Mouse (Mus musculus) heart, postnatal 0 days (tissue): Measurements from ENCODE around the gene Evi5. TPM values are rescaled to one million over a fixed set of nuclear protein-coding genes. Genes with fewer than 3 reads are reported as not detected.

Source experiments
- ATAC-seq: fragments of 200-750 bp; cut with Nextera tagmentation; 2 replicates; pipeline ENCODE4 v1.8.0; 2017; ENCODE audit warnings: low read depth, moderate number of reproducible peaks, moderate library complexity; ENCODE audit not compliant: insufficient read depth
- DNase-seq: peaks from one replicate; pipeline ENCODE4 v3.0.0-alpha.2; 2016; ENCODE audit warnings: low spot score
- H3K27ac ChIP-seq: fragments of 300-500 bp; sonication (generic); 2 replicates; pipeline ENCODE4 v1.5.1; 2014; ENCODE audit warnings: low read depth, mild to moderate bottlenecking
- H3K27me3 ChIP-seq: fragments of 300-500 bp; sonication (generic); 2 replicates; pipeline ENCODE4 v1.6.1; 2014; ENCODE audit warnings: low read length, mixed read lengths; ENCODE audit not compliant: control insufficient read depth, insufficient read depth
- H3K36me3 ChIP-seq: fragments of 300-500 bp; sonication (generic); replicated peaks from 2 replicates; pipeline ENCODE4 v1.6.1; 2014; ENCODE audit warnings: low read length, mixed read lengths; ENCODE audit not compliant: control insufficient read depth, insufficient read depth
- H3K4me1 ChIP-seq: fragments of 300-500 bp; sonication (generic); 2 replicates; pipeline ENCODE4 v1.6.1; 2014; ENCODE audit warnings: antibody characterized with exemption; ENCODE audit not compliant: control insufficient read depth, insufficient read depth
- H3K4me2 ChIP-seq: fragments of 300-500 bp; sonication (generic); 2 replicates; pipeline ENCODE4 v1.6.1; 2014; ENCODE audit warnings: low read depth, mild to moderate bottlenecking, low read length, moderate library complexity
- H3K4me3 ChIP-seq: fragments of 300-500 bp; sonication (generic); 2 replicates; pipeline ENCODE4 v1.5.1; 2014; ENCODE audit warnings: low read depth, low read length
- H3K9ac ChIP-seq: fragments of 300-500 bp; sonication (generic); replicated peaks from 2 replicates; pipeline ENCODE4 v1.6.1; 2014; ENCODE audit warnings: low read depth, low read length, mixed read lengths
- H3K9me3 ChIP-seq: fragments of 300-500 bp; sonication (generic); replicated peaks from 2 replicates; pipeline ENCODE4 v1.6.1; 2016; ENCODE audit warnings: low read length; ENCODE audit not compliant: control insufficient read depth
- CTCF ChIP-seq: IDR thresholded peaks from 2 replicates; pipeline ENCODE4 v1.5.1; 2016; ENCODE audit warnings: antibody characterized with exemption, control low read depth, low read depth
- EP300 ChIP-seq: IDR thresholded peaks from 2 replicates; pipeline ENCODE4 v1.6.1; 2016; ENCODE audit warnings: antibody characterized with exemption, low read depth
- WGBS: fragments of 180-500 bp; shearing (Covaris S2); extraction: QIAGEN DNeasy Blood & Tissue Kit; methylation state at CpG from one replicate; pipeline ENCODE4 v1.1.7; 2014; 5-methylcytosine and 5-hydroxymethylcytosine counted together
- polyA plus RNA-seq: library from polyadenylated mRNA; unstranded; fragments of >200 nt; fragmentation: Nextera tagmentation; extraction: Ambion mirVana; gene quantifications from 2 replicates; pipeline ENCODE4 v1.2.1, GENCODE M21; 2015
- total RNA-seq: library from RNA; depleted of rRNA; stranded (reverse); fragments of >200 nt; gene quantifications from 2 replicates; pipeline ENCODE4 v1.2.3, GENCODE M21; 2014; ENCODE audit warnings: low replicate concordance; rRNA removed

Evi5 gene
- total RNA-seq = 55.9 and 66.6 TPM in 2 replicates
- 35.8 and 38.4 TPM in 2 replicates for polyA plus RNA-seq

DNA sequence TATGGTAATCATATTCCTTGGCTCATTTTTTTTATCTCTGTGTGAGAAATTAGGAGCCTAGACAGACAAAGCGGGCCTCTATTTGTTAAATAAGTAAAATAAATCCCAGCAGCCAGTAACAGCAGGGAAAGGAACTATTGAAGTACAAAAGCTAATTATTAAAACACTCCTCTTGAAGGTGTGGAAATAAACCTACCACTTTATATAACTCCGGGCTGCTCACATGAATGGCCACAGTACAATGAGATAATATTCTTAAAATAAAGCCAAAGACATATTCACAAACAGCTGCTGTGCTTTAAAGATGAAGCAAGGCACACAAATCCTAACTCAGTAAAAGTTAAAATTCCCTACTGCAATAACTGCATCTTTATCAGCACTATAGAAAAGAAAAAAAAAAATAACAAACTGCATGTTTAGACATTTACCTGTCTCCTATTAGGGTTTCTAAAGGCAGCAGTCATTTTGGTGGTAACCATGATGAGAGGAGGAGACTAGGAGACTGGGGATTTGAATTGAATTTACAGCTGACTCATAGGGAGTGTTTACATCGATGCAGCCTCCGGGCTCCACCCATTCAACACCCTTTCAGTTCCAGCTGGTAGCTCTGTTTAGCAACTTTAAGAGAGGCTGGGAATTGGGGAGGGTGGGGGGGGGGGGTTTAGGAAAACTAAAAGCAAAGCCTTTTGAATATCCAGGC lies at the start of gene Evi5:
Gene Evi5 (minus strand): TSS at position 547 of the 700 bp plus-strand sequence.
- H3K9ac ChIP-seq = peak within 1 kb of the TSS; percentile 31
- ATAC-seq (peak; percentile 52; the same call in 1 of the 2 replicates), DNase-seq (peak; percentile 67)
- H3K36me3 ChIP-seq = no peaks in the 10 kb centered on the region
- no peaks in the 10 kb centered on the region for H3K9me3 ChIP-seq
- H3K27me3 ChIP-seq = no peaks in the 10 kb centered on the region
- H3K27ac ChIP-seq = peak within 1 kb of the TSS; percentile 91
- TF ChIP-seq CTCF = no peak
- no peak for TF ChIP-seq EP300
- 21% methylated on average over 4 of the region's 4 CpGs for WGBS
- peak within 1 kb of the TSS; percentile 17 for H3K4me3 ChIP-seq
- peaks cover 9% of the 10 kb centered on the region for H3K4me1 ChIP-seq
- peak within 1 kb of the TSS; percentile 48 for H3K4me2 ChIP-seq

- TF ChIP-seq EP300 = no peak
- TF ChIP-seq CTCF = no peak
- Histone ChIP-seq H3K9ac (no peak overlapping the region), H3K4me1 (no peaks in the 10 kb centered on the region), H3K4me2 (peak overlapping the region; percentile 25; the same call in 1 of the 2 replicates), H3K36me3 (no peaks in the 10 kb centered on the region), H3K27ac (no peak overlapping the region), H3K4me3 (no peak overlapping the region), H3K9me3 (no peaks in the 10 kb centered on the region), H3K27me3 (no peaks in the 10 kb centered on the region)
- ATAC-seq = no peak
- no peak for DNase-seq
- 71% methylated on average over 8 of the region's 8 CpGs for WGBS
Measured at GRCm38 (mm10) chr5:107924564-107924963, 49.7 kb upstream of the Evi5 start.

DNA sequence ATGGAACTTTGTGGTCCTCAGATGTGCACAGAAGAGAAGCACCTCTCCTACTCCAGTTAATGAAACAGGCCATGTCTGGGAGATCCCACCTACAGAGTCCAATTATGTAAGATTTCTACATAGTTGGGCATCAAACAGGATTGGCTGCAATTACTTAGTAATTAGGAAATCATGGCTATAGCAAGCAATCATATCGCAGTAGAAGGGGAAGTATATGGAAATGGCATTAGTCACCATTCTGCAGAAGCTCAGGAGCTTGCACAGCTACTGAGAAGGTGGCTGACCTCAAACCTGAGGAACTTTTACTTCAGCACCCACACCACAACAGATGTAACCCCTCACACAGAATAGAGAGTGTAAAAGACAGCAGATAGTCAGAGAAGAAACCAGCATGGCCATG lies 47.9 kb upstream of the Evi5 start:
- no peak for DNase-seq
- no peak for TF ChIP-seq EP300
- TF ChIP-seq CTCF = no peak
- Histone ChIP-seq H3K27me3 (no peaks in the 10 kb centered on the region), H3K9me3 (no peaks in the 10 kb centered on the region), H3K36me3 (no peaks in the 10 kb centered on the region), H3K4me3 (no peak overlapping the region), H3K4me1 (no peaks in the 10 kb centered on the region), H3K4me2 (no peak overlapping the region), H3K27ac (no peak overlapping the region), H3K9ac (no peak overlapping the region)
- WGBS = 87% methylated on average over 1 of the region's 1 CpGs
- ATAC-seq = no peak

DNA sequence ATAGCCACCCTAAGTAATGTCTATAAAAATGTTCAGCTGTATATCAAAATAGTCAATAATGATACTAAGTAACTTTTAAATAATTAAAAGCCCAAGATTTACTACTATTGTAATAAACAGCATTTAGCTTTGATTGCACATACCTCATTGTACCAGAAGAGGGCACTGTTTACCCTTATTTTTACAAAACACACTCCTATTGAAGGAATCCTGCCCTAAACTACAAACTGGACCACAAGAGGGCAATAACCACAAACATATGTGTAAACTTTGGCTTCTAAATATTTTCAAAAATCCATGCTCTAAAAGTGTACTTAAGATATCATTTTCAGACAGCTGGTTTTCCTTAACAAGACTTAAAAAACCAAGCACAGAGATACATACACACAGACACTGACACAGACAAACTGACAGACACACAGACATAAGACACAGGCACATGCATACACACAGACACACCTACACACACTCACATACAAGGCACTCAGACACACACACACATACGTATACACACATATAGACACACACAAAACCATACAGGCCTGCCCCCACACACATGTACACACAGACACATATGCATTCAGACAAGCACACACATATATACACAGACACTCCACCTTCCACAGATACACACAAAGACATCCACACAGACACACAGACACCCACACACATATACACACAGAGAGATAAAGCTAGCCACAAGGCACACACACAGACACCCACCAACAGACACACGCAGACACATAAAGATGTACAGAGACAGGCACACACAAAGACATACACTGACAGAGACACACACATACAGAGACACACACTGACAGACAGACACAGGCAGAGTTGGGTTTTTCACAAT lies 46.7 kb upstream of the Evi5 start:
- H3K9me3 ChIP-seq = no peaks in the 10 kb centered on the region
- no peaks in the 10 kb centered on the region for H3K4me1 ChIP-seq
- no peak overlapping the region for H3K27ac ChIP-seq
- no peak overlapping the region for H3K9ac ChIP-seq
- H3K4me3 ChIP-seq = no peak overlapping the region
- ATAC-seq (peak; percentile 49; the same call in 1 of the 2 replicates), DNase-seq (peak; percentile 82)
- 69% methylated on average over 2 of the region's 2 CpGs for WGBS
- H3K27me3 ChIP-seq = no peaks in the 10 kb centered on the region
- H3K4me2 ChIP-seq = no peak overlapping the region
- TF ChIP-seq EP300 = no peak
- peak; percentile 98 for TF ChIP-seq CTCF
- no peaks in the 10 kb centered on the region for H3K36me3 ChIP-seq

GRCm38 (mm10) chr5:107915280-107915679 lies 40.4 kb upstream of the Evi5 start:
- 51% methylated on average over 4 of the region's 4 CpGs for WGBS
- DNase-seq (no peak), ATAC-seq (no peak)
- H3K27me3 ChIP-seq = no peaks in the 10 kb centered on the region
- H3K4me2 ChIP-seq = no peak overlapping the region
- H3K4me1 ChIP-seq = no peaks in the 10 kb centered on the region
- no peaks in the 10 kb centered on the region for H3K36me3 ChIP-seq
- TF ChIP-seq CTCF (no peak), EP300 (no peak)
- H3K9ac ChIP-seq = no peak overlapping the region
- no peak overlapping the region for H3K4me3 ChIP-seq
- H3K9me3 ChIP-seq = no peaks in the 10 kb centered on the region
- H3K27ac ChIP-seq = no peak overlapping the region
